Mouse (Mus musculus) ES-E14 (cell line): ENCODE data around the gene Gcnt1.

Source experiments
- HCFC1 ChIP-seq: IDR thresholded peaks from 2 replicates; pipeline ENCODE4 v1.6.1; 2012; ENCODE audit warnings: low read length, inconsistent platforms, borderline replicate concordance; ENCODE audit not compliant: insufficient read depth
- MAFK ChIP-seq: IDR thresholded peaks from 2 replicates; pipeline ENCODE4 v1.6.1; 2014; ENCODE audit warnings: mild to moderate bottlenecking, low read depth, low read length, inconsistent platforms; ENCODE audit not compliant: insufficient read depth
- ZC3H11A ChIP-seq: IDR thresholded peaks from 2 replicates; pipeline ENCODE4 v1.6.1; 2012; ENCODE audit warnings: low read depth, mild to moderate bottlenecking, inconsistent platforms, low read length, borderline replicate concordance
- ZNF384 ChIP-seq: IDR thresholded peaks from 2 replicates; pipeline ENCODE4 v1.6.1; 2012; ENCODE audit warnings: low read depth, low read length, inconsistent platforms

DNA sequence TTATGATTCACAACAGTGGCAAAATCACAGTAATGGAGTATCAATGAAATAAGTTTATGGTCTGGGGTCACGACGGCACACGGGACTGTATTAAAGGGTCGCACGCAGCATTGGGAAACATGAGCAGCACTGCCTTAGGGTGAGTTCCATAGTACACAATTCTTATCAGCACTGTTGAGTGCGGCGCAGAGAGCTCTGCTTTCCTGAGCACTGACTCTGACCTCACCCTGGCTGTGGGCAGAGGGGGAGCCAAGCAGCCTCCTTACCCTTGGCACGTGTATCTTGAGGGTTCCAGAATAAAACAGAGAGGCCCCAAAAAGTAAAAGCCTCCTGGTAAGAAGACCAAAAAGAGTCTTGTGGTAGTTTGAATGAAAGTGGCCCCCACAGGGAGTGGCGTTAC lies 4.1 kb downstream of the Gcnt1 start:
- TF ChIP-seq MAFK, result no peak
- TF ChIP-seq ZNF384, result no peak
- no peak for TF ChIP-seq HCFC1
- TF ChIP-seq ZC3H11A, result no peak
